Mouse (Mus musculus) small intestine, adult 2 months (tissue): ENCODE measurements around the gene Nectin2. TPM values are rescaled to one million over a fixed set of nuclear protein-coding genes. Genes with fewer than 3 reads are reported as not detected.
A peak's percentile ranks its signal among the peaks of the same experiment; 100 is the strongest.

Experiments used
- H3K27ac ChIP-seq: fragments of 200-500 bp; 2 replicates; pipeline ENCODE4 v1.5.1; 2012; ENCODE audit warnings: low read depth, low read length, control low read depth, inconsistent platforms; ENCODE audit not compliant: insufficient read depth
- H3K27me3 ChIP-seq: fragments of 200-500 bp; 2 replicates; pipeline ENCODE4 v1.6.1; 2012; ENCODE audit warnings: mild to moderate bottlenecking, moderate library complexity, low read length, inconsistent platforms; ENCODE audit not compliant: control insufficient read depth, insufficient read depth
- H3K36me3 ChIP-seq: fragments of 200-500 bp; 2 replicates; pipeline ENCODE4 v1.6.1; 2012; ENCODE audit warnings: mild to moderate bottlenecking, low read length, control low read depth, inconsistent platforms; ENCODE audit not compliant: control insufficient read depth, insufficient read depth
- H3K4me1 ChIP-seq: fragments of 200-500 bp; 2 replicates; pipeline ENCODE4 v1.6.1; 2012; ENCODE audit warnings: low read length, inconsistent platforms, mixed read lengths; ENCODE audit not compliant: control insufficient read depth, insufficient read depth, insufficient read length
- H3K4me3 ChIP-seq: fragments of 200-500 bp; 2 replicates; pipeline ENCODE4 v1.5.1; 2012; ENCODE audit warnings: low read depth, mild to moderate bottlenecking, control low read depth, inconsistent platforms, low read length, moderate library complexity
- CTCF ChIP-seq: fragments of 200-500 bp; IDR thresholded peaks from 2 replicates; pipeline ENCODE4 v1.5.1; 2012; ENCODE audit warnings: low read depth, mild to moderate bottlenecking, control low read depth, inconsistent platforms, low read length, moderate library complexity, mixed read lengths; ENCODE audit not compliant: insufficient replicate concordance, insufficient read length; ENCODE audit errors: extremely low read depth
- POLR2A ChIP-seq: fragments of 200-500 bp; IDR thresholded peaks from 2 replicates; pipeline ENCODE4 v1.6.1; 2012; ENCODE audit warnings: low read depth, mild to moderate bottlenecking, control low read depth, inconsistent platforms, low read length, moderate library complexity
- WGBS: fragments of 180-500 bp; shearing (Covaris S2); methylation state at CpG from one replicate; pipeline ENCODE4 v1.1.7; 2018; 5-methylcytosine and 5-hydroxymethylcytosine counted together
- polyA plus RNA-seq: library from polyadenylated mRNA; depleted of rRNA; stranded (reverse); fragments of >200 nt; gene quantifications from 2 replicates; pipeline ENCODE4 v1.2.3, GENCODE M21; 2012

Gene Nectin2
- polyA plus RNA-seq, 1 experiment = 208 TPM

DNA sequence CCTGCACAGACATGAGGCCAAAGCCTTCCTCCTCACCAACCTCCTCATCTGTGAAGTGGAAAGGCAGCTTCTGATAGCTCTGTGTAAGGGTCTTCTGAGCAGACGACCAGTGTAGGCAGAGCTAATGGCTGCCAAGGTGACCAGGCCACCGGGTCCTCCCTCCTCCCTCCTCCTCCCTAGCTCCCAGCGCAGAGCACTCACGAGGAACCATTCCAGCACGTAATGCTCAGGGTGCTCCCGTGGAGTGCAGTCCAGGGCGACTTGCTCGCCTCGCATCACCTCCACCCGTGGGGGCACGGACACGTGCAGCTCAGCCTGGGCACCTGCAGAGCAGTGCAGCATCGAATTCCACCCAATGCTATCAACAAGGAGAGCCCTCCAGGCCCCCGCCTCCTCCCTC is 18.0 kb upstream of the Nectin2 start:
- no peak overlapping the region for H3K4me3 ChIP-seq
- H3K27ac ChIP-seq = no peak overlapping the region
- H3K27me3 ChIP-seq = no peaks in the 10 kb centered on the region; the same call in 1 of the 2 replicates
- no peaks in the 10 kb centered on the region for H3K36me3 ChIP-seq
- no peak for TF ChIP-seq CTCF
- no peak for TF ChIP-seq POLR2A
- WGBS = 87% methylated on average over 14 of the region's 14 CpGs
- H3K4me1 ChIP-seq = peaks cover 6% of the 10 kb centered on the region

DNA sequence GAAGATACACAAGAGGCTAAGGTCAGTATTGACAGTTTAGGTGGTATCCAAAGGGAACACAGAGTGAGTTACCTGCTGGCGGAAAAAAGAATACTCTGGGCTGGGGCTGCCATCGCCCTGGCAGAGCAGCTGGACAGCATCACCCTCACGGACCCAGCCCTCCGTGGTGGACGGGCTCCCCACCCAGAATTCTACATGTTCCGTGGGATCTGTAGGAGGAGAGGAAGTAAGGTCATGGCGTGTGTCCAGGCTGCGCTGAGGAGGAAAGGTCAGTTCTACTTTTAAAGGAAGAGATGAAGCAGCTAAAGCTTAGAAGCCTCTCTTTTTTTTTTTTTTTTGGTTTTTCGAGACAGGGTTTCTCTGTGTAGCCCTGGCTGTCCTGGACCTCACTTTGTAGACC is 14.3 kb upstream of the Nectin2 start:
- no peaks in the 10 kb centered on the region for H3K36me3 ChIP-seq
- H3K27ac ChIP-seq = no peak overlapping the region
- no peak overlapping the region for H3K4me3 ChIP-seq
- no peaks in the 10 kb centered on the region for H3K27me3 ChIP-seq
- H3K4me1 ChIP-seq = peaks cover 4% of the 10 kb centered on the region
- whole genome bisulfite sequencing = 83% methylated on average over 9 of the region's 9 CpGs
- TF ChIP-seq POLR2A (no peak), CTCF (no peak)

DNA sequence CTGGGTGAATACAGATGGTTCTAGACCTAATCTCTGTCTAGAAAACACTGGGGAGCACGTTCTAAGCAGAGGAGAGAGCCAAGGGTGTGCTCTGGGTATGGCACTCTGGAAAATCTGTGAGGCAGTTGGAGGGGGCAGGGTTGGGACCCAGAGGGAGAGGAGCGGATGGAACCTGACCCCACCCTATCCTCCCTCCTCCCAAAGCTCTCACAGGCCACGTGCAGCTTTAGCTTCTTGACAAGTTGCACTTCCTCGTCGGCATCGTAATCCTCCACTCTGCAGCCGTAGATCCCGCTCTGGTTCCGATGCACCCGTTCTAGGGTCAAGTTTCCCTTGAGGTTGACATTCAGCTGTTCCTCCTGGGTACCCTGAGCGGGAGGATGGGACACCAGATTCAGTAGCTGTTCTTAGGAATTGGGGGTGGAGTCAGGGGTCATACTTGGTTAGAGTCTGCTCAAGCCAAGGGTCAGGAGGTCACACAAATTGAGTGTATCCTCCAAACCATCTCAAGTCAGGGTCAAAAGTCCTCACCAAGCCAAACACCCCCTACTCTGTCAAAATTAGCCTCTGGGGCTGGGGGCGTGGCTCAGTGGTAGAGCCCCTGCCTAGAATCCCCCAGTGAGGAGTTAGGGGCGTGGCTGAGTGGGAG is 13.7 kb upstream of the Nectin2 start:
- H3K27me3 ChIP-seq = no peaks in the 10 kb centered on the region
- H3K4me3 ChIP-seq = no peak overlapping the region
- no peak for TF ChIP-seq POLR2A
- TF ChIP-seq CTCF = no peak
- no peak overlapping the region for H3K27ac ChIP-seq
- H3K4me1 ChIP-seq = peaks cover 4% of the 10 kb centered on the region
- H3K36me3 ChIP-seq = no peaks in the 10 kb centered on the region
- WGBS = 64% methylated on average over 13 of the region's 13 CpGs

DNA sequence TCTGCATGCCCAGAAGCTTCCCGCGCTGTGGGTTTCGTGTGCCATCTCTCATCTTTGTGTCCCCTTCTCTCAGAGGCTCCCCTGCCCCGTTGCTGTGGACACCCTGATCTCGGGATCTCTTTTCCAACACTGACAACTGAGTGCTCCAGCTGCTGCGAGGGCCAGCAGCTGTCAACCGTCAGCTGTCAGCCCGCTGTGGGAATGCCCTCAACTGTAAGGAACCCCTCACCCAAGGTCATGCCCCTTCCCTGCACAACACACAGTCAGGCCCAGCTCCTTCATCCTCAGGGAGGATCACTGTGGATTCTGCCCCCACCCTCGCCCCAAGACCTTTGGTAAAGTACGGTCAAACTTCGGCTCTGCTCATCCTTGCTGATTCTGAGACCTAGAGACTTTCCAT is 12.0 kb upstream of the Nectin2 start:
- Histone ChIP-seq H3K36me3 (no peaks in the 10 kb centered on the region), H3K27me3 (no peaks in the 10 kb centered on the region), H3K4me3 (no peak overlapping the region), H3K27ac (no peak overlapping the region), H3K4me1 (peaks cover 12% of the 10 kb centered on the region)
- no peak for TF ChIP-seq POLR2A
- no peak for TF ChIP-seq CTCF
- 85% methylated on average over 11 of the region's 11 CpGs for WGBS

DNA sequence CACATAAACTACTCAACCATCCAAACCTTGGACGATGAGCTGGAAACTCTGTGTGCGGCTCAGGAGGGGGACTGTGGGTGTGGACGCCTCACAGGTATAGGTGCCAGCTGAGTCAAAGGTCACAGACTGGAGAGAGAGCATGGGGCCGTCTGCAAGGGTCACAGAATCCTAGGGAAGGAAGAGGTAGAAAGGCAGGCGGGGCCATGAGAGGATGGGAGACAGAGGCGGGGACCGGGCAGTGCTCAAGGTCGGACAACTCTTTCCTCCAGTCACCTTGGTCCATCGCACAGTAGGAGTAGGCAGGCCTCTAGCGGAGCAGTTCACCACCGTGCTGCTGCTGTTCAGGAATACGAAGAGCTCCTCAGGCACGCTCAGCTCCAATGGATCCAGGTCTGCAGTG is 9.7 kb upstream of the Nectin2 start:
- Histone ChIP-seq H3K4me3 (no peak overlapping the region), H3K27ac (no peak overlapping the region), H3K4me1 (peaks cover 15% of the 10 kb centered on the region), H3K36me3 (no peaks in the 10 kb centered on the region), H3K27me3 (no peaks in the 10 kb centered on the region)
- 46% methylated on average over 13 of the region's 13 CpGs for WGBS
- TF ChIP-seq POLR2A (no peak), CTCF (no peak)

DNA sequence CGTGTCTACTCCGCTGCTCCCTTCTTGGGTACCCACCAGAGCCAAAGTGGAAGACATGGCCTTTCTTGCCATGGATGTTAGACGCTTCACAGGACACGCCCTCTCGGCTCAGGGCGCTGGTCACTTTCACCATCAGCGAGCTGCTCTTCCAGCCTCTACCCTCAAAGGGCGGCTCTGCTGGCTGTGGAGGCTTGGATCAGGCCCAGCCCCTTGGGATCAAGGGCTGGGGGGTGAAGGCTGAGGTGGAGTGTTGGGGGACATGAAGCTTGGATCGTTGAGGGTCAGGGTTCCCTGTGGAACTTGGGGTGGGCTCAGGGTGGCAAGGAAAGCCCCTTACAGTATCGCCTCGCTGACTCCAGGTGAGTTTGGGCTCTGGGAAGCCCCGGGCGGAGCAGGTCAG is 8.3 kb upstream of the Nectin2 start:
- TF ChIP-seq POLR2A (no peak), CTCF (no peak)
- no peak overlapping the region for H3K4me3 ChIP-seq
- 92% methylated on average over 13 of the region's 13 CpGs for WGBS
- peaks cover 17% of the 10 kb centered on the region for H3K4me1 ChIP-seq
- H3K27me3 ChIP-seq = no peaks in the 10 kb centered on the region
- H3K36me3 ChIP-seq = no peaks in the 10 kb centered on the region
- H3K27ac ChIP-seq = no peak overlapping the region

DNA sequence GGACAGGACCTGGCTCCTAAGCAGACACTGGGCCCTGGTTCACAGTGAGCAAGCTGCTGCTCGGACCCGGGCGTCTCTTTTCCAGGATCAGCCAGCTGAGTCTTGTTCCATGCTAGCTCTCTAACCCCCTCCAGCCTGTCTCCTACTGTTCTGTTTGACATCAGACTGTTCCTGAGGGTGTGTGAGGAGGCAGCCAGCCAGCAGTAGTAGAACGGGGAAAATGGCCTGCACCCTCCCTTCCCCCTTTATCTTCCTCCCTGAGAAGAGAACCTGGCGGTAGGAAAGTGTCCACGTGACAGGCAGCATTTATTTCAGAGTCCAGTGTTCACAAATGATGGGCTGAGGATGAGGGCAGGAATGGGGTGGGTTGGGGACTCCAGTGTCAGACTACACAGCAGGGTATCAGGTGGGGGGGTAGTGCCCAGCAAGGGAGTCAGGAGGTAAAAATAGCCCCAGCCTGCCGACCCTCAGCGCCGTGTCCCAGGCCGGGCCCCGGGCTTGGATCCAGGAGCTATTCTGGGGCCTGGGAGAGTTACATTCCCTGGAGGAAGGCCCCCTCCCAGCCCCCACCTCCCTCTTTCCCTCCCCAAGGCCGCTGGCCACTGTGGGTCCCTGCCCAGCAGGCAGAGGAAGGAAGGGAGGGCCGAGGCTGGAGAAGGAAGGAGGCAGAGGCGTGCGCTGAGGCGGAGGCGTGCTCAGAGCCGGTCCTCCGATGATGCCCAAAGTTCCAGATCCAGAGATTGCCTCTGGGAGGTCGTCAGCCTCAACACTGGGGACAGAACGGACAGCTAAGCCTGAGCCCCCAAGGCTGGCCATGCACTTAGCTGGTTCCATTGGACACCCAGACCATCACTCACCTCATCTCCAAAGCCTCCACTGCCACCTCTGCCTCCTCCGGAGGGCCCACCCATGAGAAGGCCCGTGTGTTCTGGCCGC is 5.8 kb upstream of the Nectin2 start:
- TF ChIP-seq POLR2A = no peak
- no peak for TF ChIP-seq CTCF
- H3K4me3 ChIP-seq = peak overlapping the region; percentile 17; the same call in 1 of the 2 replicates
- WGBS = 63% methylated on average over 23 of the region's 24 CpGs

More for the DNA sequence above, 5.8 kb upstream of the Nectin2 start:
- Histone ChIP-seq H3K27ac (peak overlapping the region; percentile 67), H3K36me3 (no peaks in the 10 kb centered on the region), H3K4me1 (peaks cover 19% of the 10 kb centered on the region), H3K27me3 (no peaks in the 10 kb centered on the region)
